Mouse (Mus musculus) E14TG2a.4 (cell line): ENCODE results near the gene Slc25a30.

ENCODE experiments used
- CTCF ChIP-seq: conservative IDR thresholded peaks from 2 replicates; pipeline ENCODE4 v1.5.1; 2014; ENCODE audit warnings: low read length
- POU5F1 ChIP-seq: IDR thresholded peaks from 2 replicates; pipeline ENCODE4 v1.6.1; 2014; ENCODE audit warnings: low read length, borderline replicate concordance

DNA sequence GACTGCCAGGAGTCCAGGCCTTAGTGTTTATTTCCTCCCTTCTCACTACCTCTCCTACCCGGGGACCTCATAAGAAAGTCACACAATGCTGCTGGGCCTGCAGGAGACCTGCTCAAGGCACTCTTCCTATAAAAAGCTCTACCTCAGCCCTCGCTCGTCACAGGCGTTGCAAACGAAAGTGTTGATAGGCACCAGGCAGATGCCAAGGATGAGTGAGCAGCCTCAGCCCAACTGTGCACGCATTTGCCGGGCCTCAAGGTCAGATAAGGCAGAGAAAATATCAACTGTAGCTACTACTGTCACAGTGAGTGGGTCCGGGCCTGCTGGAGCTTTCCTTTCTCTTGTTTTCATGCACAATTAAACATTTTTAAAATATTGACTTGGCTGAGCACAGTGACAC lies 13.4 kb downstream of the Slc25a30 start:
- TF ChIP-seq CTCF (no peak), POU5F1 (no peak)
